Mouse (Mus musculus) myocyte (in vitro differentiated cells): ENCODE measurements at regions not wholly inside any gene's neighbourhood (a gene's known extent, or its start where the extent isn't known, plus 50 kb on each side); places are given as distances from the start of the nearest gene placed in this dataset.

Source experiments
- CEBPB ChIP-seq: IDR thresholded peaks from 2 replicates; pipeline ENCODE4 v1.6.1; 2011; ENCODE audit warnings: mild to moderate bottlenecking, moderate library complexity; ENCODE audit not compliant: poor library complexity, insufficient read depth, severe bottlenecking
- E2F4 ChIP-seq: IDR thresholded peaks from one replicate; pipeline ENCODE4 v1.6.1; 2011; ENCODE audit warnings: mild to moderate bottlenecking, control low read depth, moderate library complexity; ENCODE audit not compliant: insufficient read depth
- MYOD1 ChIP-seq, 3 experiments: IDR thresholded peaks; one replicate each; pipeline ENCODE4 v1.6.1; 2011; ENCODE audit warnings: control low read depth in 2 of 3, low read depth in 2 of 3, mild to moderate bottlenecking in 2 of 3, moderate library complexity in 1 of 3; ENCODE audit not compliant: insufficient read length in 2 of 3, control insufficient read depth in 1 of 3
- POLR2A ChIP-seq: IDR thresholded peaks from one replicate; pipeline ENCODE4 v1.6.1; 2011; ENCODE audit warnings: low read depth, mild to moderate bottlenecking, control low read depth, moderate library complexity; ENCODE audit not compliant: insufficient read length
- TCF3 ChIP-seq: IDR thresholded peaks from one replicate; pipeline ENCODE4 v1.6.1; 2011; ENCODE audit warnings: low read depth, control low read depth; ENCODE audit not compliant: insufficient read length

DNA sequence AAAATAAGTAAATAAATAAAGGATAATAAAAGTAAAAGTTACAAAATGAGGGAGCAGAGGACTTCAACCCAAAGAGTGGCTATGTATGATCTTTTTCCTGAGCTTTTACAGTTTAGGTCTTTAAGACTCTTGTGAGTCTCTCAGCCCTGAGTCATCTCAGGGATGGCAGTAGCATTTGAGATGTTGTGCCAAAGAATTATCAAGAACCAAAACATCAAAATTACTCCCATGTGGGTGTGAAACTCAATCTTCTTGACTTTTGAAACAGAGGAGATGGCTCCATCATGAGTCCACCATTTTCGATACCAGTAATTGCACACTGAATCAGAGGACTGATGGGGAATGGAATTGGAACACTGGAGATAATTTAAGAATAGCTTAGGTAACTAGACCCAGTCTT lies 174.0 kb upstream of the Egflam start:
- TF ChIP-seq TCF3 (no peak), CEBPB (no peak), POLR2A (no peak), E2F4 (no peak), MYOD1 (IDR thresholded peaks at IDR 0.05; ENCODE audit: control insufficient read depth in 1 of 3, insufficient read length in 2 of 3, low read depth in 2 of 3) (no peak)
